Mouse (Mus musculus): ENCODE data around the gene Tmem273. TPM values are rescaled to one million over a fixed set of nuclear protein-coding genes. Genes with fewer than 3 reads are reported as not detected.

The Tmem273 gene
- total RNA-seq, 2 experiments from 2014 or later: 2.2 to 2.3 TPM

GRCm38 (mm10) chr14:32858941-32859510 is 73.3 kb downstream of the Tmem273 start:
- DNase-seq (ENCODE audit: low spot score in 2 of 2): no peak

DNA sequence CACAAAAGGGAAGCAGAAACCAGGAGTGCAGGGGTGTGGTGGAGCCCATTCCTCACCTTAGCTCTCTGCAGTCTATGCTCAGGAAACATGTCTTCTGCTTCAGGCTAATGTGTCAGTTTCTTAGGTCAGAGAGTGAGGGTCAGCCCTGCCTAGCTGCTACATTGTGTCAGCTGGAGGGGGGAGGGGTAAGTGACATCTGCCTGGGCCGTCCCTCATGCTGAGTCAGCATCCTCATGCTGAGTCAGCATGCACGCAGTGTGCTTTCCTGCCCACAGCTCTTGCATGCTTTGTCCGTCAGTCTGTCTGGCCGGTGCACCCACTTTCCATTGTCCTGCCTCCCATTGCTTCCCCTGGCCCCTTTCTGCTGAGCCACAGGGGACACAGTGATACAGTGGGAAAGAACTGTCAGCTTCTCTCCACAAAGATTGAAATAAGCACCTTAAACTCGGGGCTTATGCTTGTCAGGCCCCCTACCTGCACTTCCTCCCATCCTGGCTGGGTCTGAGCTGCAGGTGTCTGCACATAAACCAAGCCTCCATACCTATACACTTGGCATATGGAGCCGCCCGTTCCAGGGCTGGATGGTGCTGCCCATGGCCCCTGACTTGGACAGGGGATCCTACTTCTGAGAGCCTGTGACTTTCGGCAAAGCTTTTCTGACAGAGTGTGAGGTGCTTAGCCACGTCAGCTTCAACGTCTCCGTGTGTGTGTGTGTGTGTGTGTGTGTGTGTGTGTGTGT is 74.2 kb downstream of the Tmem273 start:
- DNase-seq (ENCODE audit: low spot score in 2 of 2): no peak

GRCm38 (mm10) chr14:32861149-32861581 is 75.4 kb downstream of the Tmem273 start:
- no peak for DNase-seq (ENCODE audit: low spot score in 2 of 2)

DNA sequence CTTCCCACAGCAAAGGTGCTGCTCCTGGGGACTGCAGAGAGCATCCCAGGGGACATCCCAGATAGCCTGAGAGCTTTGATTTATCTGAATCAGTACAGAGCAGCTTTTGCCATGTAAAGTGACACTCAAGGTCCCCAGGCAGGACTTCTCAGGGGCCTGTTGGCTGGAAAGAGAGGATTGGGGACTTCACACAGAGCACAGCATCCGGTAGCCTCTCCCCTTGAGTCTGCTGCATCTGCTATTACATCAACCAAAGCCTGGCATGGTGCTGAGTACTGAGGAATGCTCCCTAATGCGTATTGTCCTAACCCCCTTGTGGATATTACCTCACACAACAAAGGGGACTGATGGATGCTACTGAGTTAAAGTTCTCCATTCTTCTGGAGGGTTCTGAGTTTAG is 75.9 kb downstream of the Tmem273 start:
- no peak for DNase-seq (ENCODE audit: low spot score in 2 of 2)

- no peak for DNase-seq (ENCODE audit: low spot score in 2 of 2)
Observed at GRCm38 (mm10) chr14:32865331-32865730, 79.6 kb downstream of the Tmem273 start.

Other genes starting within 250 kb of the Tmem273 start
- gene Prrxl1, start 186.6 kb upstream of the Tmem273 start, total RNA-seq (2021): 1 to 10 TPM; 1.2 to 1.9 TPM
- under 1 TPM in 1 of 2 experiments, not detected in 1; 0.22 TPM for gene 3425401B19Rik, start 100.7 kb upstream of the Tmem273 start, total RNA-seq (2021)
- under 1 TPM in 1 of 2 experiments, not detected in 1; 0.29 TPM for gene Fam170b, start 48.0 kb downstream of the Tmem273 start, total RNA-seq (2021)
- gene Vstm4, start 70.8 kb downstream of the Tmem273 start, total RNA-seq (2021): 10 to 100 TPM in 1 of 2 experiments, 1 to 10 TPM in 1; 9.7 to 12.9 TPM
- under 1 TPM; 0.70 to 0.76 TPM for gene Lrrc18, start 205.4 kb downstream of the Tmem273 start, total RNA-seq (2021)